Mouse (Mus musculus): ENCODE measurements around the gene Scube2.

The Scube2 gene

DNA sequence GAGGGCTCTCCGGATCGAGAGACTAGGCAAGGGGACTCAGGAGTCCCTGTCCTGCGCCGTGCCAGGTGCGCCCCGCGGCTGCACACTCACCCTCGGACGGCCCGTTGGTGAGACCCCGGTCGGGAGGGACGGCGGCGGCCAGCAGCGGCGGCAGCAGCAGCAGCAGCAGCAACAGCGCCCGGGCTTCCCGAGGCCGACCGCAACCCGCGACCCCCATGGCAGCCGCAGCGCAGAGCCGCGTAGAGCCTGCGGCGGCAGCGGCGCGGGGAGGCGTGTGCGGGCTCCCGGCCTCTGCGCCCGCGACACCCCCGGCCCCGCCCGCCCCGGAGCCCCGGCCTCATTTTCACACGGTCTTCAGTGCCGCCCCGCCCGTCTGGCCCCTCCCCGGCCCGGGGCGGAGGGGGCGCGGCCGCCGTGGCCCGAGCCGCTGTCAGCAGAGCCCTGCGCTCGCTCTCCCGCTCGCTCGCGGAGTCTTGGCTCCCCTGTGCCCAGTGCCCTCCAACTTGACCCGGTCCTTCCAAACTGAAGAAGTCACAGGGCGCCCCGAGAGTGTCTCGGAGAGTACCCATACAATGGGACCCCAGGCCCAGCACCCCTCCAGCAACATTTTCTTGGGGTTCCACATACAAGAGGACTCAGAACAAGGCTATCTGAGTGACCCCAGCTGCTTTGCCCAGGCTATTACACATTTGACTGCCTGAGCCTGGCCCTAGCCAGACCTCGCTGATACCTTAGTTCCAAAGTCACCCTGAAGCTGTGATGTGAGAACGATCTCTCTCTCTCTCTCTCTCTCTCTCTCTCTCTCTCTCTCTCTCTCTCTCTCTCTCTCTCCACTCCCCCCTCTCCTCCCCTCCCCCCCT, at the start of gene Scube2:
Gene Scube2, minus strand, starts transcription at position 310 of the 860 bp plus-strand sequence.
- no peak for DNase-seq (ENCODE audit: extremely low spot score, low read depth, low spot score)

- no peak for DNase-seq (ENCODE audit: extremely low spot score, low read depth, low spot score)
Measured at GRCm38 (mm10) chr7:109906165-109906564, 40.7 kb upstream of the Scube2 start.

DNA sequence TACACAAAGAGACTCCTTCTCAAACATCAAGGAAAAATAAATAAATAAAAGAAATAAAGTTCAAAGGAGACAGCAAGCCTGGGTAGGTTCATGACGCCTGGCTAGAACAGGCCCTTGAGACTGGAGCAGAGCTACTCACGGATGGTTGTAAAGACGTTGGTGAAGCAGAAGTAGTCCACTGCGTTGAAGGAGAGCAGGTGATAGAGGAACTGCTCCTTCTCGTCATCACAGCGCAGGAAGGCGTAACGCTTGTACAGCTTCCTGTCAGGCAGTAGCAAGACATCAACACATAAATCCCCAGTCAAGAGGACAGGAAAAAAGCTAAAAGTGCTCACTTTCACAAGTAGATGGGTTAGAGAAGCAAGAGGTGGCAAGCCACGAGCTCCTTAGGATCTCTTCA, 35.4 kb upstream of the Scube2 start:
- DNase-seq (ENCODE audit: extremely low spot score, low read depth, low spot score), result no peak

DNA sequence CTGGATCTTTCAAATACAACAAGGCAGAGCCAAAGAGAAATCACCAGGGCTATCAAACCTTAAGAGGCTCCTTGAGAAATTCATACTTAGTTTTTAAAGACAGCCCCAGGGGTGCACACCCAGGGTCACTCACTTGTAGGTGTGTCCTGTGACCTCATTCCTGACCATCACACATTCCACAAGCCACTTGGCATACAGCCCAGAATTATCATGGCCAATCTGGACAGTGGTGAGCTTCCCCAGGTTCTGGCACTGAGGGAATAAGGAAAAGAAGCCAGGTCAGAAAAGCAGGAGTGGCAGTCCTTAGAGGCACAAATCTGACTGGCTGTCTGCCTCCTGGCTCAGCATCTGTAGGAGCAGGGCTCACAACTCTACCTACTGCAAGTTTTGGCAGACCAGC, 33.4 kb upstream of the Scube2 start:
- DNase-seq (ENCODE audit: extremely low spot score, low read depth, low spot score), result no peak

- no peak for DNase-seq (ENCODE audit: extremely low spot score, low read depth, low spot score)
Measured at GRCm38 (mm10) chr7:109892530-109892929, 27.1 kb upstream of the Scube2 start.

DNA sequence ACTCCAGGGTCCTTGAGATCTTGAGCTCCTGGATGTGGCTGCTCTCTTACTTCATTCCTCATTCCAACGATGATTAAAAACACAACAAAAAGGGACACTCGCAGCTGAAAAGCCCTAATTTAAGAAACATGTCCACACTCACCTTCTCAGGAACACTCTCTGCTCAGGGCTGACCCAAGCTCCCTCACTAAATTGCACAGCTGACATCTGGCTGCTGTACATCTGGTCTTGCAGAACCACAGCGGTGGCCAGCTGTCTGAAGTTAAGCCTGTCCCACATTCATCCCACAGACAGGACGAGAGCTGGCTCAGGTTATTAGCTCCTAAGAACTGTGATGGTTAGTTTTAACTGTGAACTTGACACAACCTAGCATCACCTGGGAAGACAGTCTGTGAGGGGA, 26.3 kb upstream of the Scube2 start:
- DNase-seq (ENCODE audit: extremely low spot score, low read depth, low spot score), result no peak

- DNase-seq (ENCODE audit: extremely low spot score, low read depth, low spot score), result no peak
Measured at GRCm38 (mm10) chr7:109890256-109890655, 24.8 kb upstream of the Scube2 start.

DNA sequence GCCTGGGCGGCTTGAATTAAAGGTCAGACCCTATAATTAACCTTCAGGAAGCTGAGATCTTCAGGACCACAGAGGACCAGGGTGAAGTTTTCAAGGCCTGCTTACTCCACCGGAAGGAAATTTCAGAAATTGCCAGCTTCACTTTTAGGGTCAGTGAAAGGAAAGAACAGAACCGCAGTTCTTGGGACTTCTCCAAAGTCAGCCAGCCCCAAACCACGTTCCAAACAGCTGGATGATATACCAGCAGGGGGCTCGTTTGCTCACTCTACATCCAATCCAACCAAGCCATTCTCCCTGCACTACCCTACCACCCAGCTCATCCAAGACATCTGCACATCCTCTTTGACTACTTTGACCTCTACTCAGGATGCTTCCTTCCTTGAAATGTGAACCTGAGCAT, 23.8 kb upstream of the Scube2 start:
- DNase-seq (ENCODE audit: extremely low spot score, low read depth, low spot score), result no peak

- DNase-seq (ENCODE audit: extremely low spot score, low read depth, low spot score), result no peak
Measured at GRCm38 (mm10) chr7:109886249-109886648, 20.8 kb upstream of the Scube2 start.

- DNase-seq (ENCODE audit: extremely low spot score, low read depth, low spot score), result no peak
Measured at GRCm38 (mm10) chr7:109882574-109882973, 17.1 kb upstream of the Scube2 start.

DNA sequence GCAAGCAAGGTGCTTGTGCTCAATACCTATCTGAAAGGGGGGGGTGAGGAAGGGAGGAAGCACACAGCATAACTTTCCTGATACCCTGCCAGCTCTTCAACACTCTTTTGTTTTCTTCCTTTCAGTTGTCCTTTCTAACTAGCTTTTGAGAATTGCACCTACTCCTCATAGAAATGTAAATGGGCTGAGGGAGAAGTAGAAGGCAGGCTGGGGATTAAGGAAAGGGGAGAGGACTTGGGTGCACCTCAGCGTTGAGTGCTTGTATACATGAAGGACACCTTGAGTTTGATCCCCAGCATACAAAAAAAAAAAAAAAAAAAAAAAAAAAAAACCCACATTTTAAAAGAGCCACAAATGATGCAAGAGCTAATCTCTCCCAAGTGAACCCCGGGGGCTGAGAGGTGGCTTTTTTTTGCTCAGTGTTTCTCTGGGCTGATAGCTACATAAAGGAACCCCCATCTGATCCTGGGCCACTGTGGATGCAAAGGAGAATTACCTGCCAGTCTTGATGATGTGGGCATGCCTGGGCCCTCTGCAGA, 16.2 kb upstream of the Scube2 start:
- no peak for DNase-seq (ENCODE audit: extremely low spot score, low read depth, low spot score)

- no peak for DNase-seq (ENCODE audit: extremely low spot score, low read depth, low spot score)
Measured at GRCm38 (mm10) chr7:109879158-109879557, 13.7 kb upstream of the Scube2 start.

DNA sequence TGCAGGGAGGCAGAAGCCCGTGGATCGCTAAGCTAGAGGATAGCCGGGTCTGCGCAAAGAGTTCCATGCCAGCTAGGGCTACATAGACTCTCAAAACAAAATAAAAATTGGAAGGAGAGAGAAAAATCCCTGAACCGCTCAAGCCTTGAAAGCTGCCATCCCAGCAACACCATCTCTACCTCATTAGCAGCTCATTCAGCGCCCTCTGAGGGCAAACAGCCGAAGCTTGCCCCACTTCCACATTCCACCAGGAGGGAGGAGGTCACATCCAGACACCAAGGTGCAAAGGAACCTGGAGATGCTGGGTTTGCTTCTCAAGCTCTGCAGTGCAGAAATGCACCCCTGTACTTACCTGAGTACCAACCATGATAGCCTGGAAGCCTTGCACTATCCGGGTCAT, 10.6 kb upstream of the Scube2 start:
- DNase-seq (ENCODE audit: extremely low spot score, low read depth, low spot score), result no peak

DNA sequence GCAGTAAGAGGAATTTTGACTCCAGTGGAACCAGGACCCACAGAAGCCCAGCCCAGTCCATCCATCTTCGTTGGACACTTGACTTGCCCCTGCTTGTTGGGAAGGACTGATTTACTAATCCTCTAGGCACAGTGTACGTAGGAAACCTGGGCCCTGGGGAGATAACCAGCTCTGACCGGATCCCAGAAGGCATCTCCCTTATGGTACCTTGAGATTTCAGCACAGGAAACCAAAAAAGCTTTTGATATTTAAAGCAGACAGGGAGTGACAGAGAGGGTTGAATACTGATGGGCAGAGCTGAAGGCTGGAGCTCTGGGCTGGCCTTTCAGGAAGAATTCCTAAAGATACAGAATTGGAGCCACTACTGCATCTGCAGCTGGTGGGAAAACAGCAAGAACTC, 10.1 kb upstream of the Scube2 start:
- DNase-seq (ENCODE audit: extremely low spot score, low read depth, low spot score), result no peak

GRCm38 (mm10) chr7:109875033-109875432, 9.6 kb upstream of the Scube2 start:
- no peak for DNase-seq (ENCODE audit: extremely low spot score, low read depth, low spot score)

- no peak for DNase-seq (ENCODE audit: extremely low spot score, low read depth, low spot score)
Measured at GRCm38 (mm10) chr7:109873170-109873569, 7.7 kb upstream of the Scube2 start.

DNA sequence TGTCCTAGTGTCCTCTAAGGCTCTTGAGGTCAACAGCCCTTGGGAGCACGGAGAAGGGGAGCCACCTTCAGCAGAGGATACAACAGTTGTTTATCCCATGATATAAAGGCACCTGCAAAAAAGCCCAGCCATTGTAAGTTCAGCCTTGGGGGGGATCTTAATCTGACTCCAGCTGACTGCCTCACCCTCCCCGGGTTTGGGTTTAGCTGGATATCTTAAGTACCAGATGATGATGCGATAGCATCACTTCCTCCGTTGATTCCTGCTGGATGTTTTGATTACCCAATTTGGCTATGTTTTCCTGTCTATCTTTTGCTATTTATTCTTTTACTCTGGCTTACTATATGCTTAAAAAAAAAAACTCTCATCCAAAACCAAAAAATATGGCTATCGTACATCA, 5.8 kb upstream of the Scube2 start:
- no peak for DNase-seq (ENCODE audit: extremely low spot score, low read depth, low spot score)

DNA sequence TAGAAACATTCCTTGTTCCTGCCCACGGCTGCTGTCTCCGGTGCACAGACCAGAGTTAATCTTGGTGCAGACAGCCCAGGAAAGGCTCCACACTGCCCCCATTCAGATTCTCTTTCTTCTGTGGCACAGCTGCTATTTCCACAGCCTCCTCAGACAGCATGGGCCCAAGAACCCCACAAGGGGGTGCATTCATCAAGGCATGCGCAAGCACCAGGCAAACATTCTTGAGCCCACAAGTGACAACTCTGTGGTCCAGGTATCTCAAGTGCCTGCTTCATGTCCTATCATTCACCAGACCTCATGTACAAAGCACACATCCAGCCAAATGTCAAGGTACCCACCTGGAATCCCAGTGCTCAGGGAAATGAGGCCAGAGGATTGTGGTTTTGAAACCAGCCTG, 3.0 kb upstream of the Scube2 start:
- no peak for DNase-seq (ENCODE audit: extremely low spot score, low read depth, low spot score)

- no peak for DNase-seq (ENCODE audit: extremely low spot score, low read depth, low spot score)
Measured at GRCm38 (mm10) chr7:109866643-109867042, 1.2 kb upstream of the Scube2 start.

DNA sequence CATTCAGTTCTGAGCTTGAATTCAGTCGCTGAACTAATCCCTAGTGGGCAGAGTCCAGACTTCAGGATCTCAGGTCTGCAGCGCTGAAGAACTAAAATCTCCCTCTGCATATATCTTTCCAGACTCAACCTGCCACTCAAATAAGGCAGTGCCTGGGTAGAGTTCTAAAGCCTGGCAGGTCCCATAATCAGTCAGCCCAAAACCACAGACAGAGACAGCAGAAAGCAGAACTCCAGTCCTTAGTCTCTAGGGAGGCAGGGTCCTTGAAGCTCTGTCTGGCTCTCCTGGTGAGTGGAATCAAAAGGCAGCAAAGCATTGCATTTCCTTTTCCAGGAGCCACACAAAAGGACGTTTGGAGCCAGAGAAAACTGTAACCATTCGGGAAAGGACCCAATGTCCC, 1.9 kb downstream of the Scube2 start:
- no peak for DNase-seq (ENCODE audit: extremely low spot score, low read depth, low spot score)

DNA sequence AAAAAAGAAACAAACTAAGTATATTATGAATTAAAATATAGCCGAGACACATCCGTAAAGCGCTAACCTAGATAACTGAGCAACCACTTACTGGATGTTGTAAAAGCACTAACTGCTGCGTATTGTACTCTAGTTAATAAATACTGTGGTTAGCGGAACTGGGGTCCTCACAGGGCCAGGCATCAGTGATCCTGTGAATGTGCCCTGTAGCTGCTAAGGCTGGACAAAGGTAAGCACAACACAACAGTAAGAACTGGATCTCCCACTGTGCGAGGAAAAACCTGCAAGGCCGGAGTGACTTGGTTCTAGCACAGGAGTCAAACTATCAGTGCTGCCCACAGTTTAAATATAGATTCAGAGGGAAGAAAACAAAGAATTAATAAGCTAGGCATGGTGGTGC, 5.3 kb downstream of the Scube2 start:
- DNase-seq (ENCODE audit: extremely low spot score, low read depth, low spot score), result no peak

GRCm38 (mm10) chr7:109859354-109859753, 6.1 kb downstream of the Scube2 start:
- no peak for DNase-seq (ENCODE audit: extremely low spot score, low read depth, low spot score)

- no peak for DNase-seq (ENCODE audit: extremely low spot score, low read depth, low spot score)
Measured at GRCm38 (mm10) chr7:109852752-109853212, 12.7 kb downstream of the Scube2 start.
